Mouse (Mus musculus) embryo, embryonic 10.5 days (tissue): ENCODE measurements around the gene Gpha2.

ENCODE experiments used
- DNase-seq: peaks from one replicate; pipeline ENCODE4 v3.0.0-alpha.2; 2015; ENCODE audit warnings: low spot score

The Gpha2 gene

DNA sequence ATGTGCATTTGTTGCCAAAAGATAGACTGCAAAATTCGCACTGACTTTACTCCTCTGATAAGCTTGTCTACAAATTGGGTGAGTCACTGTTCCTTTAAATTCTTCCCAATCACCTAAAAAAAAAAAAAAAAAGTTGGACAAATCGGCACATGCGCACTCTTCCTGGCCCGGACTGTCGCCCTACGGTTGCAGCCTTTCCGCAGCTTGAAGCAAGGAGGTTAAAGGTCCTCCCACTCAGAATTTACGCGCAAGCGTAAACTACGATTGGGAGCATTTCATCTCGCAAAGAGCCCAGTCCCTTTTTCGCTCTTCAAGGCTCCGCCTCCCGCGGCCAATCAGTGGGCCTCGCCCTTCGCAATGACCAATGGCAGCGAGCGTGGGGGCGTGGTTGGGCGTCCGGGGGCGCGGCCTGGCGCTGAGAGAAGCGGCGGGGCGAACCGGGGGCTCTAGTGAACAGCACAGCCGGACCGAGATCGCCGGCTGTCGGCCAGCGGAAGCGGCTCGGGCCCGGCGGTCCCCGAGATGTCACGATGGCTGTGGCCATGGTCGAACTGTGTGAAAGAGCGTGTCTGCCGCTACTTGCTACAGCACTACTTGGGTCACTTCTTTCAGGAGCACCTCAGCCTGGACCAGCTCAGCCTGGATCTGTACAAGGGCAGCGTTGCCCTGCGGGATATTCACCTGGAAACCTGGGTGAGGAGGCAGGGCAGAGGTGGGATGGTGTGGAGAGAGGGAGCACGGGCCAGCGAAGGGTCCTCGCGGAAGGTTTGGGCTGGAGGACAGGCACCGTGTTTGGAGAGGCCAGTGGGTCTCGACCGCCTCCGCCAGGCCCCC is 15.3 kb downstream of the Gpha2 start, which contains the start of gene Atg2a:
TSS of gene Atg2a (plus strand) at position 395 of the 834 bp plus-strand sequence.
- peak; percentile 99 for DNase-seq

DNA sequence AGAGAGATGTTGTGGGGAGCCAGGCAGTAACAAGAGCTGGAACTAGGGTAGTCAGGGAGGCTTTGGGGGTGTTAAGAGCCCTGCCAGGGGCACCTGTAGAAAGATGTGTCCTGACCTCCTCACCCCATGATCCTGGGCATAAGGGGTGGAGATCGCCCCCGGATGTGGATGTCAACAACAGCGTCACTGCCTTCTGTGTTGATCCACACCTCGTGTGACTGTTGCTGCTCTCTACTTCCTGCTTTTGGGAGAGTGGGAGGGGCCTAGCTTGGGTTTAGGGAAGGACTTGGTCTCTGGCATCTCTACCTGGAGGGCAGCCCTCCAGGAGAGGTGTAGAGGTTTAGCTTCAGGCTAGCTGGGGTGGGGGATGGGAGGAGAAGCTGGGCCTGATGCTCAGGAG is 16.1 kb downstream of the Gpha2 start:
- peak; percentile 42 for DNase-seq

DNA sequence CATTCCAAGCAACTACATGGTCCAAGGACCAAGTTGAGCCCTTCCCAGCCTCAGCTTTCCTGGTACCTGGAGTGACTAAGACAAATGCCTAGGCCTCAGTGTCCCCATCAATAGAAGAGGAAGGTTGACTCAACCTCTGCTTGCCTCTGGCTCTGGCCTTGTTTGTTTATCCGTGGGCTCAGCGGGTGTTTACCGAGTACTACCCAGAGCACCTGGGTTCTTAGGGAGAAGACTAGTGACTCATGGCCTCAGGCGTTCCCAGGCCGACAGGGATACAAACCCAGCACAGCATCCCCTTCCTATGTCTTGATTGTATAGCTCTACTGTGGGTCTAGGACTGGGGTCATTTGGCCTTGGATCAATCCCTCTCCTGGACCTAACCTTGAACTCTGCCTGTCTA is 17.0 kb downstream of the Gpha2 start:
- no peak for DNase-seq

DNA sequence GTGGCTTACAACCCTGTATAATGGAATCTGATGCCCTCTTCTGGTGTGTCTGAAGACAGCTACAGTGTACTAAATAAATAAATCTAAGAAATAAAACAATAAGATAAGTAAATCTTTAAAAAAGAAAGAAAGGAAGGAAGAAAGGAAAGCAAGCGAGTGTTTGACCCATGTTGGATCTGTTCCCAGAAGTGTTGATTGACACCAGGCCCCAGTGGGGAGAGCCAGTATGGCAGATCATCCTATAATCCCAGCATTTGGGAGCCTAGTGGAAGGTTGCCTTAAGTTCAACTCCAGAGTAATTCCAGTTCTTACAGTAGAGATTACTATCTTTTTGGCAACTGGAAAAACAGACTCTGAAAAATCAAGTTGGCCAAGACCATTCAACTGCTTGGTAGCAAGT is 19.6 kb downstream of the Gpha2 start:
- no peak for DNase-seq

DNA sequence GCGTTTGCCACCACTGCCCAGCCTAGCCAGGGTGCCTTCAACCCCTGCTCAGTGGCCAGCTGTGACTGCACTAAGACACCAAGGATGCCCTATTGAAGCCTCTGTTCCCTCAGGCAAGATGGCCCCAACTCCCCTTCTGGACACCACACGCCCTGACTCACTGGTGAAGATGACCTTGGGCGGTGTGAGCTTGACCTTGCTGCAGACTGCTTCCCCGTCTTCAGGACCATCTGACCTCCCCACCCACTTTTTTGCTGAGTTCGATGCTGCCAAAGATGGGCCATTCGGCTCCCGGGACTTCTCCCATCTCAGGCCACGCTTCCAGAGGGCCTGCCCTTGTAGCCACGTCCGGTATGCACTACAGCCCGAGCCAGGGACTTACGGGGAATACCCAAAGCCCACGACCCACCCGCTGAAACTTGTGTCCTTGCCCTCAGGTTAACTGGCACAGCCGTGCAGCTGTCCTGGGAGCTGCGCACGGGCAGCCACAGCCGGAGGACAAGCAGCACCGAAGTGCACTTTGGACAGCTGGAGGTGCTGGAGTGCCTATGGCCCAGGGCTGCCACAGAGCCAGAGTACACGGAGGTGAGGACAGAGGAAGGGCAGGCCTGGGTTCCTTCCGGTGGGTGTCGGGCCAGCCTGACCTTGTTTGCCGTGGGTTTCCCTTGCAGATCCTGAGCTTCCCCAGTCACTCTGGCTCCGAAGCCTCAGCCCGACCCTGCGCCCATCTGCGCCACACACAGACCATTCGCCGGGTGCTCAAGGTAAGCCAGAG is 21.5 kb downstream of the Gpha2 start:
- no peak for DNase-seq

DNA sequence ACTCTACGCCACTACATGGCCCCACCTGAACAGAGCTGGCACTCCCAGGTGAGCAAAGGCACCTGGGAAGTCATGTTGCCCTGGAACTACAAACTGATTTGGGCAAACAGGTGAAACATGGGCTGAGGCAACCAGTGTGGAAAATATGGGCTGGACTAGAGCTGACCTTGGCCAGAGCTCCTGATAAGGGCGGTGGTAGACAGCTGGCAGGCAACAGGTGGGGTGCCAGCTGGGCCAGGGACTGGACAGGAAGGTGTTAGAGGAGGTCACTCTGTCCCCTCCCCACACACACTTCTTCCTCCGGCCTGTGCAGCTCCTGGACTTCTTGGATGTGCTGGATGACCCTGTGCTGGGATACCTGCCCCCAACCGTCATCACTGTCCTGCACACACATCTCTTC is 26.8 kb downstream of the Gpha2 start:
- no peak for DNase-seq

DNA sequence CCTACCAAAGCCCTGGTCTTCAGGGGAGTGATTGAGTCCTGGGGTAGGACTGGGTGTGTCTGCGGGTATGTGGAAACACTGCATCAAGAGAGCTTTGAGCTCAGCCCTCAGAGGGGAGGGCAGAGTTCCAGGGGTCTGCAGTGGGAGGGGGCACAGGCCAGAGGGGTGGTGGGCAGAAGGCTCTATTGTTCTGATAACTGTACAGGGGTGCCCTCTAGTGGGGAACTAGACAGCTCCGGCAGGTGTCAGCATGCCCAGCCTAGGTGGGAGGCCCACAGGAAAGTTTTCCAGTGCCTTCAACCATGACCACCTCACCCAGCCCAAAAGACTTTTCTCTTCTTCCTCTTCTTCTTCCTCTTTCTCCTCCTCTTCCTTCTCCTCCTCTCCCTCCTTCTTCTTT is 34.2 kb downstream of the Gpha2 start:
- DNase-seq: peak; percentile 46

DNA sequence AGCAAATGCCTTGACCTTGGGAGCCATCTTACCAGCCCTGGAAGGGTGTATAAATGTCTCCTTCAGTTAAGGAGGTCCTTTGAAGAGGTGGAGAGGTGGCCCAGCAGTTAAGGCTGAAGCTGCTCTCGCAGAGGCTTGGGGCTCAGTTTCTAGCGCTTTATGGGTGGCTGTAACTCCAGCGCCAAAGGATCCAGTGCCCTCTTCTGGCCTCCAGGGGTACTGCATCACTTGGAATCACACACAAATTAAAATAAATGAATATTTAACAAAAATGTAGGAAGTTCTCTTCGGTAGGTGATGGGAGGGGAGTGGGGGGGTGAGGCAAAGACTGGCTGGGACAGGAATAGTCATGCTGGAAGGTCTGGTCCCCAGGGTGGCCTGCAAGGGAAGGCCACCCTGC is 34.8 kb downstream of the Gpha2 start:
- no peak for DNase-seq

DNA sequence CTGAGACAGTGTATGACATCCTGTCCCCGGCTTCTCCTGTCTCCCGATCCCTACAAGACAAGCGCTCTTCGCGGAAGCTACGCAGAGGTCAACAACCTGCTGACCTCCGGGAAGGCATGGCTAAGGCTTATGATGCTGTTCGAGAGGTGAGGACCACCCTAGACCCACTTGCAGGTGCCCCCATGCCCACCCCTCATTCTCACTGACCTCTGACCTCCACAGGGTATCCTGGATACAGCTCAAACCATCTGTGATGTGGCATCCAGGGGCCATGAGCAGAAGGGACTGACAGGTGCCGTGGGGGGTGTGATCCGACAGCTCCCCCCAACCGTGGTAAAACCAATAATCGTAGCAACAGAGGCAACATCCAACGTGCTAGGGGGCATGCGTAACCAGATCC is 35.2 kb downstream of the Gpha2 start:
- DNase-seq: no peak

DNA sequence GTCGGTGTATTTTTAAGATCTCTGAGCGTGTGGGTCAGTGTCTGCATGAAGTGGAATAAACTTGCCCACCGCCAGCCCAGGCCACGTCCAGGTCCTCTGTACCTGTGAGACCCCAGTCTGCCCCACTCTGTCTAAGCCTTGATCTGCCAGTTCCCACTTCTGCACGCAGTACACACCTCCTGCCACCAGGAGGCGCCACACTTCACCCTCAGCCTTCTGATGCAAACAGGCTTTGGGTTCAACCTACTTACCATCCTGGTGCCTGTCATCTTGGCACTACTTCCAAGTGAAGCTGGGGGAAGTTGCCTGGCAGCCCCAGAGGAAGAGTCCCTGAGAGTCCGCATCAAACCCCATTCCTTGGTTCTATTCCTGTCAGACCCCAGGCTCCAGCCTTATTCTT is 36.0 kb downstream of the Gpha2 start:
- DNase-seq: peak; percentile 72

DNA sequence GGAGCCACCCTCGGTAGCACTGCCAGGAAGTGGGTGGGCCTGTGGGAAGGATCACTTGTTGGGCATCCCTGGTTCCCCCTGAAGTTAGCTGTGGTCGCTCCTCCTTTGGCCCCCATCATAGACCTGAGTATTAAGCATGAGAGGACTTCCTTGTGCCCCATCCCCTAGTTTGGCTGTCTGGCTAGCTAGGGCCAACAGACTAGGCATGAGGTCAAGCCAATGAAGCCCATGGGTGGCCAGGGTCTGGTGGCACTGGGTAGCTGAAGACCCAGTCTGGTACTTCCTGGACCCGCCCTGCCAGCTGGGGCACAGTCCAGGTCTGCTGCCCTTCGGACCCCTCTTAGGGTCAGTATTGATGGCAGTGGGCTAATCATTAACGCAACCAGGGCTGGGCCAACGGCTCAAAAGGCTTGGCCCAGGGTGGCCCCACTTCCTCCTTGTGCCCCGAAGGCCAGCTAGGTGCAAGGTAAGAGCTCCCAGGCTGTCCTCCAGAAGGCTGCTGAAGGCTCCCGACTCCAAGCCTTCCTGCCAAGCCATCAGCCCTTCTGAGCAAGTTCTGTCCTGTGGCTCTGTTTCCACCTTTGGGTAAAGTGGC is 36.8 kb downstream of the Gpha2 start:
- no peak for DNase-seq

DNA sequence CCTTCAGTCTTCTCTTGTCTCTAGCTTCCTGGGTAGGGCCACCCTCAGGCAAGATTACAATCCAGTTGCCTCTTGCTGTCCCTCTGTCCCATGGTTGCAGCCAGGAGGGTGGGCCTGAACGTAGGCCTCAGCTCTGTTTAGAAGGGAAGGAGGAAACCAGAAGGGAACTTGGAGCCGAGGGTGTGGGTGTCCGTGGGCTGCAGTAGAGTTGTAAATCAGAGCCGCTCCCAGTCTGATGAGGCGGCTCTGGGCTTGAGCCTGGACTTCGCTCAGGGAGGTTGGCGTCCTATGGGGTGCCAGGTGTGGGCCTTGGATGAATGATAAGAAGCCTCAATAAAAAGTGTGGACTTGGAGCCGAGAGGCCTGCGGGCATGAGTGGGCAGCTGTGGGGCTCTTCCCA is 38.0 kb downstream of the Gpha2 start:
- DNase-seq: no peak

DNA sequence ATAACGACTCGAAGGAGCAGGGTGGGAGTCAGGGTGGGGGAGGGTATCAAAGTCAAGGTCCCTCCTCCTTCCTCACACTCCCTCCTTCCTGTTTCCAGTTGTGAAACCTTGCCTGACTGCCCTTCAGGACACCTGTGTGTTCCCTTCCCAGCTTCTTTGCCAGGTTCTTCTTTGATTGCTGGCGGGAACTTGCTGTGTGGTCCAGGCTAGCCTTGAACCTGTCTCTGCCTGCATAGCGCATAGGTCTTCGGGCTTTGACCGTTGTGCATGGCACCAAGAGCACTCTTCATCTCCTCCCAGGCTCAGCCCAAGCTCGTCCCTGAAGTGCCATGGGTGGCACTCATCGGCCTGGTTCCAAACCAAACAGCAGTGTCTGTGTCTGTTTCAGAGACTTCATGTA is 38.8 kb downstream of the Gpha2 start:
- DNase-seq: no peak

DNA sequence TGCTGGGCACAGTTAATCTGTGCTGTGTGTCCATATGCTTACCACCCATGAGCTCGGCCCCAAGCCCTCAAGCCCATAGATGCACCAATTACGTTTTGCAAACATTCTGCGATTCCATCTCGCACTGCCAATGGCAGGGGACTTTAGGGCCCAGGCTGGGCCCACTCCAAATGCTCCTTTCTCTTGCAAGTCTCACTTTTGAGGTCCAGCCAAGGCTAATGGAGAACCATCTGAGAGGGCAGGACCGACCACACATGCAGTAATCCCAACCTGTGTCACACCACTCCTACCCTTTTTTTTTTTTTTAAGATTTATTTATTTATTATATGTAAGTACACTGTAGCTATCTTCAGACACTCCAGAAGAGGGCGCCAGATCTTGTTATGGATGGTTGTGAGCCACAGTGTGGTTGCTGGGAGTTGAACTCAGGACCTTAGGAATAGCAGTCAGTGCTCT is 39.6 kb downstream of the Gpha2 start:
- DNase-seq: no peak

DNA sequence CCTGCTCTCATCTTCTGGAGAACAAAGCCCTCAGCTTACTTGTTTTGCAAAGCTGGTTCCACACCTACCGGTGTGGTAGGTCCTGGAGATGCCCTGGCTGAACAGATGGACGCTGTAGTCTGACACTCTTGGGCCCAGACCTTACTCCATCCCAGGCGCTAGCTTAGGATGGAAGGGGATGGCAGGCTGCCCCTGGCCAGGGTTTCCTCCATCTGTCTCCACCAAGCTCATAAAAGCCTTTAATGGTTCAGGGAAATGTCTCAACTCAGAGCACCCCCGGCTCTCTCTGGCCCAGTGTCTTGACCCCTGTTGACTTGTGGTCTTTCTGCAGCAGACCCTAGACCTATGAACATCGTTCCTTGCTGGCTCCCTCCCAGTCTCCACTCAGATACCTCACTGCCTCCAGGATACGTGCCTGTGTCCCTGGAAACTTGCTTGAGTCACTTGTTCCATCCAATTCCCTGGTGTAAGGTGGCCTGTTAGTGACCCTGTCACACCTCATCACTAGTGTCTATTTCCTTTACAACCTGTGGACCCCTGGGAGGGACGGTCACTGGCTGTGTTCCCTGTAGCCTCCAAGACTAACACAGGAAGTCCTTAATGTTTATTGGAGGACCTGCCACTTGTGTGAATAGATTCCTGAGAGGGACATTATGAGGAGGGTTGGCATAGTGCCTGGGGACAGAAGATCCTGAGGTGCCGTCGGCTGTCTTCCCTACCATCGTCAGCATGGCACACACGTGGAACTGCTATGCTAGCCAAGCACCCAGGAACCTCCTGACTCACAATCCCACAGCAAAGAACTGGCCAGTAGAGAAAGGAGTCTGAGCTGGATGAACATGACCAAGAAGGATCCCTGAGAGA is 41.4 kb downstream of the Gpha2 start:
- no peak for DNase-seq

DNA sequence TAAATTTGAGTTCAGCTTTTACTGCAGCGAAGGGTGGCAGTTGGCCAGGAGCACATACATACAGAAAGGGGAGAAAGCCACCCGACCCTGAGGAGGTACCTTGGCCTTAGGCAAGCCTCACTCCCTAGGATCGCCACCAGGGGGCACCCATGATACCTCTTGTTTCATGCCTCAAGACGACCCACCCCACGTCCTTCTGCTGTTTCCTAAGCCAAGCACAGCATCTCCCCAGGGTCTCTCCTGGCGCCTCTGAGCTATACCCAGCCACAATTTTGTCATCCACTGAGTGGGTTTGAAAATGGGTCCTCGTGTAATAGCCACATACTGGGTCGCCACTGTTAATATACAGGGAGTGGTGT is 42.0 kb downstream of the Gpha2 start:
- DNase-seq: peak; percentile 95

DNA sequence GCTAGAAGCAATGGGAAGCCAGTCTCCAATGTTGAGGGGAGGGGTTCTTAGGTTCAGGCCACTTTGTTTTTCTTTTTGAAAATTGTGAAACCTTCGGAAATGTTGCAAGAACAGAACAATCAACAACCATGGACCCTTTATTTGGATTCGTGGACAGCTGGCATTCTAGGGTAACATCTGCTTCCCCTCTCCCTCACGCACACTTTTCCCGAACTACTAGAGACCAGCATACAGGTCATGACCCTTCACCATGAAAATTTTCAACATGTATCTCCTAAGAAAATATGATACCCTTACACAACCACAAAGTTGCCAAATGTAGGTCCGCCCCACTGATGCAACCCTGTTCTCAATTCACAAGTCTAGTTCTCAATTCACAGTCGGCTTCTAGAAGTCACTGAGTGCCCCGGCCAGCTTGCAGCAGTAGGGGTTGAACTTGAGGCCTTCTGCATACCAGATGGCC is 42.5 kb downstream of the Gpha2 start:
- no peak for DNase-seq

DNA sequence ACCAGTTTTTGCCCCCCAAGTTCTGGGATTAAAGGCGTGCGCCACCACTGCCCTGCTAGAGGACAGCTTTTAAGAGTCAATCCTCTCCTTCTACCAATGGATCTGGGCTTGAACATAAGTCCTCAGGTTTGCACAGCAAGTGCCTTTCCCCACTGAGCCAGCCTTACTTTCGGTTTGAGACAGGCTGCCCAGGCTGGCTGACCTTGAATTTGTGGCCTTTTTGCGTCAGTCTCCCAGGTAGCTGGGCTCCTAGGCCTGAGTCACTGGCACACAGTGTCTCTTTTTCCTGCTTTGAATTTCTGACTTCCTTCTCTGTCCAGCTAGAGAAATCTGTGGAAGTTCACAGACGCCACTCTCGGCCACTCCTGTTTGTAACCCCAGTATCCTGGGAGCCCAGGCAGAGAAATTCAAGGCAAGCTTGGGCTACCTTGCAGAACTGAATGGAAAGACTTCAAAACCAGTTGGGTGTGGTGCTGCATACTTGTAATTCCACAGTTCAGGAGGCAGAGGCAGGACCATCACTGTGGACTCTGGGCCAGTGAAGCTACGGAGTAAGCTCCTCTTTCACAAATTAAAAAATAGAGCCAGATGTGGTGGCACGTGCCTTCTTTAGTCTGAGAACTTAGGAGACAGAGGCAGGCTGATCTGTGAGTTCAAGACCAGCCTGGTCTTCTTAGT is 43.8 kb downstream of the Gpha2 start:
- DNase-seq: no peak

DNA sequence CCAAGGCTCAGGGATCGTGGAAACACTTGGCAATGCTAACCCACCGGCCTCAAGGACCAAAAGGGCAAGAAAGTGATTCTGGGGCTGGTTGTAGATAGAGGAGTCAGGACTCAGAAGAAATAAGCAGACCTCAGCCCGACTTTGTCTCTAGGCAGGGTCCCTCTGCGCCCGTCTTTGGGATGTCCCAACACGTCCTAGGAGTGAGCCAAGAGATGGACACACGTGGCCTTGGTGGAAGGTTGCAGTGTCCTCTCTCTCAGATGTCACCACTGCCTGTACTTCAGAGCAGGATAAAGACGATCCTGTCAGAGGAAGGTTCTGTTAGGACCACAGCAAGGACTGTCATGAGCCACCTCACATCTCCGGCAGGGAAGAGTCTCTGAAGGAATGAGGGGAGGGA is 44.5 kb downstream of the Gpha2 start:
- no peak for DNase-seq

DNA sequence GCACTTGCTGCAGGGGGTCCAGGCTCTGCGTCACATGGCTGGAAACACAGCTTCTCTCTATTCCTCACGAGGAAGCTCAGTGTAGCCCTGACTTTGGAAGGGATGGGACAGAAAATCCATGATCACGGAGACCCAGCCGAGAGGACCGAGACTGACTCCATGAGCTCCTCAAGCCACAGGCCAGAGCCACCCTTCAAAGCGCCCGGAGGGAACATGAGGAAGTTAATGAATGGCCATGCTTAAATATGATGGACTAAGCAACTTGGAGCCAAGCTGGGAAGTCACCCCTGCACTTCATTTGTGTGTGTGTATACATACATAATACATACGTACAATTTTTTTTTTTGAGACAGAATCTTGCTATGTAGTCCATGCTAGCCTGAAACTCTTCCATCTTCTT is 45.0 kb downstream of the Gpha2 start:
- DNase-seq: no peak

DNA sequence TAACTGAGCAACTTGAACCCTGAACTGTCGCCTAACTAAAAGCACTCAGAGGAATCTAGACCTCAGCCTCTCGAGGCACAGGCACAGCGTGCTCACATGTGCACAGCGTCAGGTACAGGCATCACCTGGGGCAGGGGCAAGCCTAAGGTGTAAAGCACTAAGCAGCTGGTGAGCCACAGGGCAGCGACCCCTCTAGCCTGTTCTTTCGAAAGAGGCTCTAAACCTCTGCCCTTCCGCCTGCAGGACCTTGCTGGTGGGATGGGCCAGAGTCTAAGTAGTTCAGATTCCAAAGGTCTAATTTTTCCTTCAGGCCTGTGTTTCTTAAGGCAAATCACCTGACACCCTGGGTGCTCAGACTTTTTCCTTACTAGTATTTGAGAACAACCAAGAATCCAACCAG is 45.9 kb downstream of the Gpha2 start:
- DNase-seq: no peak
